Mouse (Mus musculus): ENCODE data around the gene Slc35b2. TPM values are rescaled to one million over a fixed set of nuclear protein-coding genes. Genes with fewer than 3 reads are reported as not detected.

Gene Slc35b2
- polyA plus RNA-seq, 1 experiment, result 69.4 TPM

DNA sequence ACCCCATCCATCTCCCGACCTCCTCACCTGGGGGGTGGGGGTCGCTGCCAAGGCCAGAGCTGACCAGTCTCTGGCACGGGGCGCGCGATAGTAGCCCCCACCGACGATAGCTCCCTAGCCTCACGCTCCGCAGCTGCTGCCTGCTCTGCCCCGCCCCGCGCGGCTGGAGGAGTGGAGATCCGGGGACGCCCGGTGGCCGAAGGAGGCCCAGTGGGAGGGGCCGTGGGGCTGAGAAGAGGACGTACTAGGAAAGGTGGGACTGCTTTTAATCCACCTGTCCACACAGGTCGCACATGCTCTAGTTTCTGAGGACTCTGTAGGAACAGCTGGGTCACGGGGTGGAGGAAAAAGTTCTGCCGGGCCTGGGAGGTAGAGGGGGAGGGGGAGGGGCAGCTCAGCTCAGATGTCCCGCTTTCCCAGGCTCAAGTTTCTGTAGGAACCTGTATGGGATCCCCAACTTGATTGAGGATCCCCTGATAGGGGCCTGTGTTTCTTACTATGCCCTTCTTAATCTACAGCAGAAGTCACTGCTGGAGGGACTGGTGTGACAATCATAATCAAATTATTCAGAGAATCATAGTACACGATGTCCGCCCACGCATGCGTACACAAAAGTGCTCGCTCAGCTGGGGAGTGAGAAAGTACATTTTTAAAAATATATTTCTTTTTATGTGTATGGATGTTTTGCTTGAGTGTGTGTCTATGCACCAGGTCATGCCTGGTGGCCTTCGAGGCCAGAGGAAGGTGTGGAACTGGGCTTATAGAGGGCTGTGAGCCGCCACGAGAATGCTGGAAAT, 36.0 kb downstream of the Slc35b2 start, which contains the start of gene Slc29a1:
Slc29a1 (minus strand) TSS at position 161 of the 797 bp plus-strand sequence.
- DNase-seq (ENCODE audit: low spot score), result peak; percentile 59

DNA sequence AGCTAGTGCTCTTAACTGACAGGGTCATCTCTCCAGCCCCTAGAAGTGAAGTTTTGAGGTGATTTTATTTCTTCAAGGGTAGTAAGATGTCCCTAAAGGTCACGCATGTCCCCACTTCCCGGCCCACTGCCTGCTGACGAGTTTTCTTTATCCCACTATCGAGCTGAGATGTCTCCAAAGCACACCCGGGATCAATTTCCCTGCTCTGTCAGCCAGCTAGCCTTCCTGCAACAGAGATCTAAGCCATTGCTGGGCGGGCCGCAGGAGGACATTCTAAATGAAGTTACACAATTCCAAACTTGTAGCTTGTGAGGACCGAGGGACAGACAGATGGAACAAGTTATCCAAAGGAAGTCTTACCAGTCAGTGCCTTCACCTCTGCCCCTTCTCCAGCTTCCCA, 36.6 kb downstream of the Slc35b2 start:
- no peak for DNase-seq (ENCODE audit: low spot score)

DNA sequence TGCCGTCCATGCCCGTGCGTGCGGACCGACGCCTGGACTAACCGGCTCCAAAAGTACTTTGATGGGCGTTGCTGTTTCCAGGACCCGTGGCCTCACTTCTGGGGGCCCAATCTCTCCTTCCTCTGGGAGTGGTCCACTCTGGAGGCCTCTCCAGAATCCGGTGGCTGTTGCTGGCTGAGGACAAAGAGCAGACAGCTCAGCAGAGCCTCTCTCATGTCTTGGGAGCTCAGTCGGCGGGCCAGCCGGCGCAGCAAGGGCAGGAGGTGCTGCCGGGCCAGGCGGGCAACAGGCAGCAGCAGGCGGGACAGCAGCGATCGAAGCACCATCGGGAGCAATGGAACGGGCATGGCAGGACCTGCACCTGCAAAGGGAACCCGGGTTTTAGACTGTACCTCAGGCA, 37.7 kb downstream of the Slc35b2 start:
- no peak for DNase-seq (ENCODE audit: low spot score)

DNA sequence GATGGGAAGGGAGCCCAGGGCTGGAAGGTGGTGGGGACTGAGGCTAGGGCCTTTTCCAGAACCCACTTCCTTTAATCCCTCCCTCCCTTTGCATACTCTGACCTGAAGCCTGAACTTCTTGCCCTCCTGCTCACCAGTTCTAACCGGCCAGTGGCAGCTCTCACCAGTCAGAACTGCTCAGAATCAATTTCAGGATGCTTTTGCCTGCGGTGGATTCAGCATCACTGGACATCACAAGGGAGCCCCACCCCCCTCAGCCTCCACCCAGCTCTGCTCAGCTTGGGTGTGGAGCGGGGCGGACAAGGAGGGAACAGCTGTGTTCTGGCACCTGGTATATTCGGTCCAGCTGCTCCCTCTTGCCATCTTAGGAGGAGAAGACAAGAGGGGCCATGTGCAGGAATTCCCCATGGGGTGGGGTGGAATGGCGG, 38.2 kb downstream of the Slc35b2 start, which contains the start of gene Mymx:
Mymx (minus strand) TSS at position 226 of the 428 bp plus-strand sequence.
- DNase-seq (ENCODE audit: low spot score), result no peak

DNA sequence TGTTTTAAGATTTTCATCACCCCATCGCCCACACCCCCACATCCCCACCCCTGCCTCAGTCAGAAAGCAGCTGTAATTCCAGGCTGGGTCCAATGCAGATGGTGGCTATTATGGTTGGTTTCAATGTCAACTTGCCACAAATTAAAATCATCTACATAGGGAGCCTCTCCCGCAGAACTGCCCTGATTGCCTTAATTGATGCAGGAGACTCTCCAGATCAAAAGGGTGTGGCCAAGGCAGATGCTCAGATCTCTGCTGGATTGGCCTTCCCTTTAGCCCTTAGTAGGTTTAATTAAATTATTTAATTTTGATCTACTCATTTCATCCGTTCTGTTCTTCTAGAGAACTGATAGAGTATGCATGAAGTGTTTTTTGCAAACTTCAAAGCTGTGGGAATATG, 39.3 kb downstream of the Slc35b2 start:
- DNase-seq (ENCODE audit: low spot score), result no peak

DNA sequence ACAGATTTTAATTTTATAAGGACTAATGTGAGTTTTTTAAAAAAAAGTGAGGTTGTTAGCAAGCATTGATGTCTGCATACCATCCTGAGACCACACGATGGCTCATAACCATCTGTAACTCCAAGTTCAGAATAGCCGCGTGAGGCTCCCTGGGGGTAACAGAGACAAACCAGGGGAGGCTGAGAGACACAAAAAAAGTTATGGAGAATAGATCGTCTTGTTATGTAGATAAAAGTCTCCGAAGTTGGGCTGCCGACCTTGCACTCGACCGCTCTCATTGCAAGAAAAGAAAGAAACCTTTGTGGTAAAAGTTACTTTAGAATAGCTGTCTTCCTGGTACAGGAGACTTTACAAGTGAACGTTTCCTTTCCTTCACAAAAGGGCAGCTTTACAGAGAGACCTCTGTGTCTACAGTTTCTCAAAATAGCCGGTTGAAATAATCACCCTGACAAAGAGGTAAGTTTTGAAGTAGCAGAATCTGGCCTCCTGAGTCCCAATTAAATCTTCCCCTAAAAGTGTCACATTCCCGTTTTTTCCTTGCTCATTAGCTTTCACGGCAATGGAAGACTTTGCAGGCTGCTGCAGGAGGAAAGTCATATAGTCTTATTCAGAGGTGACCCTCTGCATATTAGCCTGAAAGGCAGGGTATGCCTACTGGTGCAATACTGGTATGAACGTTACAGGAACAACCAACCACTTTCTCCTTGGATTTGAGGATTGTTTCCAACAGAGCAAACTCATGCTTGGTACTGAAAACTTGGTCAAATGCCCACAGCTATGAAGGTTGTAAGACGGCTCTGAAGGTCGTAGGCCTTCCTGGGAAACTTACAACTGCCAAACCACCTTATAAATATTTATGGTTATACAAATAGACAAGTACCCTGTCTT, 43.6 kb downstream of the Slc35b2 start:
- no peak for DNase-seq (ENCODE audit: low spot score)

DNA sequence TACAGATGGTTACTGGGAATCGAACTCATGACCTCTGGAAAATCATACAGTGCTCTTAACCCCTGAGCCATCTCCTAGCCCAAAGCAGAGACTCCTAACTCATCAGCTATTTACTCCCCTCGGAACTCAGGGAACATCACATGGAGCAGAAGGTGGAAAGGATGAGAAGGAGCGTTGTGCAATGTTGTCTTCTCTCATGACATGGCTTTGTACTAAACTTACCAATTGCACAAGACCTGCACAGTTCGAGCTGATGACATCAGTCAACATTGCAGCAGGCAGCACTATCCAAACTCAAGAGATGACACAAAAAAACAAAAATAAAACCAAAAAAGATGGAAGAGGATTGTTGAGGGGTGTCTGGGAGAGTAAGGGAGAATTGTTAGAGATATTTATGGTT, 44.7 kb downstream of the Slc35b2 start:
- DNase-seq (ENCODE audit: low spot score), result no peak

DNA sequence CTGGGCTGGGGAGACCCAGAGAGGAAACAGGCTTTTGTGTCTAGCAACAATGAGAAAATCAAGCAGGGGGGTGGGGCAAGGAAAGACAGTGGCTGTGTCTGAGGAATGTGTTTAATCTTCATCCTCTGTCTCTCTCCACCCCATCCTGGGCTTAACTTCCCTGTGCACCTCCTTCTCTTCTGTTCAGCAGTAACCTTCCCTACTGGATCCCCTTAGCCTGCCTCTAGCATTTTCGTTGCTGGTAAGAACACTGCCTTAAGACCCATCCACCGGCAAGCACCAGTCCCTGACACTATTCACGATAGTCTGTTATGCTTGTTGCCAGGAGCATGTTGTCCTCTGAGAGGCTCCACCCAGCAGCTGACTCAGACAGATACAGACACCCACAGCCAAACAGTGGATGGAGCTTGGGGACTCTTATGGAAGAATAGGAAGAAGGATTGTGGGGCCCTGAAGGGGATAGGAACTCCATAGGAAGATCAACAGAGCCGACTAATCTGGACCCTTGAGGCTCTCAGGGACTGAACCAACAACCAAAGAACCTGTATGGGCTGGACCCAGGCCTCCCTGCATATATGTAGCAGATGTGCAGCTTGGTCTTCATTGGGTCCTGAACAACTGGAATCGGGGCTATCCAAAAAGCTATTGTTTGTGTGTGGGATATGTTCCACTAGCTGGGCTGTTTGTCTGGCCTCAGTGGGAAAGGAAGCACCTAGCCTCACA, 46.6 kb downstream of the Slc35b2 start:
- no peak for DNase-seq (ENCODE audit: low spot score)

DNA sequence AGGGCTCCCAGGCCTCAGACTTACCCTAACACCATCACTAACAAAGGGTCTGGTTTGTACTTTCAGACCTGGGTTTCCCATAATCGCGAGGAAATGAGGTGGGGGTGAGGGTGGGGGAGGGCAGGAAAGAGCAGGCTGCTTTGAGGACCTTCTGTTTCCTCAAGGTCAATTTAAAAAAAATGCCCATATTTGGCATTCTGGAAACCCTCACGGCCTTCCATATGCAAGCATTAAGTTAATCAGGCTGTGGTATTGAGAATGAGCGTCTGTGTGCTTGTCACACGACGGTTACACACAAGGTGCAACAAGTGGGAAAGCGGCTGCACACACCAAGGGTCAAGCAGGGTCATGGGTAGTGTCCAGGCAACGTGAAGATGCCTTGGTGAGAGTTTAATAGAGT, 48.3 kb downstream of the Slc35b2 start:
- no peak for DNase-seq (ENCODE audit: low spot score)

DNA sequence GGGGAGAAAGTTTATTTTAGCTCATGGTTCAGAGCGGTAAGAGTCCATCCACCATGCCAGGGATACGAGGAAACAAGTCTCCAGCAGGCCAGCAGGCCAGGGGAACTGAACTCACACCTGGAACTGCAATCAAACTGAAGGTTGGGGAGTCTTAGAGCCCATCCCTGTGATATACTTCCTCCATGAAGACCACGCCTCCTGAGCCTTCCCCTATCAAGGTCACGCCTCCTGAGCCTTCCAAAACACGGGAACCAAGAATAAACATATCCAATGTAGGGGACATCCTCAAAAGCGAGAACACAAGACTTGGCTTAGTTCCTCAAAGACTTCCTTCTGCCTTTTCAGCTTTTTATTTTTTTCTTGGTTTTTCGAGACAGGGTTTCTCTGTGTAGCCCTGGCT, 49.2 kb downstream of the Slc35b2 start:
- no peak for DNase-seq (ENCODE audit: low spot score)

DNA sequence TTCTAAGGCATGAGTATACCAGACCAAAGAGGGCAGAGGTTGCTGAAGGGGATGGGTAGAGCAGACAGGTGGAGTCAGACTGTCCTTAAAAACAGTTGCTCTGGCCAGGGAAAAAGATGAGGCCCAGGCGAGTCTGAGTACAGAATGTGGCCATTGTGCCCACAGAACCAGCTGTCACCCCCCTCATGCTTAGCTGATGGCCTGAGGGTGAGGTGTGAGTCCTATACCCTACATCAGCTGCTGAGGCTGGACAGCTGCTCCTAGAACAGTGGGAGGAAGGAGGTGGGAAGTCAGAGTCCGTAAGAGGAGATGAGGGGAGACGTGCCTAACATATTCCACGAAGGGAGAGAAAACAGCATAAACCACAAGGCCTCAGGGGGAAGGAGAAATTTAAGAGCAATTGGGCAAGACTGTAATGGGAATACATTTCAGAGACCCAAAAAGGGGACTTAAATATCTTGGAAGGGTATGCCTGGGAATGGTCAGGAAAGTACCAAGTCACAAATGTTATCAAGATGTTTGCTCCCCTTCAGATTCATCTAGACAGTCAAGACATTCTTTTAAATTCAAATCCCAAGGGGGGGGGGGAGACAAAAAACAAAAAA, 52.5 kb downstream of the Slc35b2 start:
- DNase-seq (ENCODE audit: low spot score), result no peak

DNA sequence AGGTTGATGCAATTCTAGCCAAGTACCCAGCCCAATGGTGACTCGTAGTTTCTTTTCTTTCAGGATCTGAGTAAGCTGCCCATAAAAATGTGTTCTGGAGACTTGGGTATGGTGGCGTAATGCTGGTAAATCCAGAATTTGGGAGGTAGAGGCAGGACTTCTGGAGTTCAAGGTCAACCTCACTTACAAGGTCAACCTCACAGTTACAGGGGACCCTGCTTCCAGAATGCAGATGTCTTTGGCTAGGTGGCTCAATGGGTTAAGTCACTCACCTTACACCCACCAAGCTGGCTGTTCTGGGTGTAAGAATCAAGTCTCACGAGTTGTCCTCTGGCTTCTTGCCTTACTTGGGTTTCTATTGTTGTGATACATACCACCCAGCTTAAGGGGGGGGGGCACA, 53.0 kb downstream of the Slc35b2 start:
- DNase-seq (ENCODE audit: low spot score), result no peak

Other genes starting within 250 kb of the Slc35b2 start
- gene Cdc5l, start 130.1 kb upstream of the Slc35b2 start, polyA plus RNA-seq (2012; rRNA removed), result 20.3 and 24.9 TPM in 2 replicates
- 0.14 TPM in 1 of 2 replicates, not detected in the other for gene Spats1, start 88.5 kb upstream of the Slc35b2 start, polyA plus RNA-seq (2012; rRNA removed)
- gene Aars2, start 57.0 kb upstream of the Slc35b2 start, polyA plus RNA-seq (2012; rRNA removed), result 10.2 TPM in 2 replicates
- gene Tcte1, start 40.4 kb upstream of the Slc35b2 start, polyA plus RNA-seq (2012; rRNA removed), result 0.01 TPM in 1 of 2 replicates, not detected in the other
- gene Tmem151b, start 14.2 kb upstream of the Slc35b2 start, polyA plus RNA-seq (2012; rRNA removed), result 0.51 and 0.81 TPM in 2 replicates
- gene Nfkbie, start 8.2 kb upstream of the Slc35b2 start, polyA plus RNA-seq (2012; rRNA removed), result 5.7 and 6.1 TPM in 2 replicates
- gene Hsp90ab1, start 9.4 kb downstream of the Slc35b2 start, polyA plus RNA-seq (2012; rRNA removed), result 635 and 857 TPM in 2 replicates
- 210 and 219 TPM in 2 replicates for gene Slc29a1, start 35.7 kb downstream of the Slc35b2 start, polyA plus RNA-seq (2012; rRNA removed)
- gene Mymx, start 38.2 kb downstream of the Slc35b2 start, polyA plus RNA-seq (2012; rRNA removed), result 0.31 and 0.84 TPM in 2 replicates
- 2.3 and 2.7 TPM in 2 replicates for gene Capn11, start 95.5 kb downstream of the Slc35b2 start, polyA plus RNA-seq (2012; rRNA removed)
- 100 and 106 TPM in 2 replicates for gene Mrpl14, start 122.4 kb downstream of the Slc35b2 start, polyA plus RNA-seq (2012; rRNA removed)
- 73.6 and 76.5 TPM in 2 replicates for gene Tmem63b, start 123.0 kb downstream of the Slc35b2 start, polyA plus RNA-seq (2012; rRNA removed)
- gene 1600014C23Rik, start 170.0 kb downstream of the Slc35b2 start, polyA plus RNA-seq (2012; rRNA removed), result not detected in 2 replicates